Mouse (Mus musculus) lung, embryonic 14.5 days (tissue): ENCODE results near the gene Ska2. TPM values are rescaled to one million over a fixed set of nuclear protein-coding genes. Genes with fewer than 3 reads are reported as not detected.

ENCODE experiments used
- ATAC-seq: fragments of 200-750 bp; cut with Nextera tagmentation; 2 replicates; pipeline ENCODE4 v1.8.0; 2017; ENCODE audit warnings: mild to moderate bottlenecking, moderate TSS enrichment, moderate library complexity; ENCODE audit not compliant: insufficient read depth
- DNase-seq: peaks from one replicate; pipeline ENCODE4 v3.0.0-alpha.2; 2015
- H3K27ac ChIP-seq: fragments of 300-500 bp; sonication (generic); 2 replicates; pipeline ENCODE4 v1.5.1; 2014; ENCODE audit warnings: low read depth, mild to moderate bottlenecking, moderate library complexity
- H3K27me3 ChIP-seq: fragments of 300-500 bp; sonication (generic); 2 replicates; pipeline ENCODE4 v1.6.1; 2014; ENCODE audit warnings: low read length, control low read depth; ENCODE audit not compliant: insufficient read depth
- H3K36me3 ChIP-seq: fragments of 300-500 bp; sonication (generic); 2 replicates; pipeline ENCODE4 v1.6.1; 2014; ENCODE audit warnings: control low read depth; ENCODE audit not compliant: insufficient read depth
- H3K4me1 ChIP-seq: fragments of 300-500 bp; sonication (generic); 2 replicates; pipeline ENCODE4 v1.6.1; 2014; ENCODE audit warnings: antibody characterized with exemption, control low read depth; ENCODE audit not compliant: insufficient read depth
- H3K4me2 ChIP-seq: fragments of 300-500 bp; sonication (generic); 2 replicates; pipeline ENCODE4 v1.6.1; 2014; ENCODE audit warnings: mild to moderate bottlenecking
- H3K4me3 ChIP-seq: fragments of 300-500 bp; sonication (generic); 2 replicates; pipeline ENCODE4 v1.5.1; 2014; ENCODE audit warnings: low read depth, low read length
- H3K9ac ChIP-seq: fragments of 300-500 bp; sonication (generic); 2 replicates; pipeline ENCODE4 v1.6.1; 2014
- H3K9me3 ChIP-seq: fragments of 300-500 bp; sonication (generic); 2 replicates; pipeline ENCODE4 v1.6.1; 2016; ENCODE audit warnings: low read depth, low read length, control low read depth
- CTCF ChIP-seq: IDR thresholded peaks from 2 replicates; pipeline ENCODE4 v1.5.1; 2016; ENCODE audit warnings: antibody characterized with exemption, low read depth
- WGBS: fragments of 180-500 bp; shearing (Covaris S2); extraction: QIAGEN DNeasy Blood & Tissue Kit; methylation state at CpG from one replicate; pipeline ENCODE4 v1.1.7; 2014; 5-methylcytosine and 5-hydroxymethylcytosine counted together
- polyA plus RNA-seq: library from polyadenylated mRNA; unstranded; fragments of >200 nt; fragmentation: Nextera tagmentation; extraction: Ambion mirVana; gene quantifications from 2 replicates; pipeline ENCODE4 v1.2.1, GENCODE M21; 2014

Ska2 gene
- polyA plus RNA-seq, 1 experiment from 2014 or later, result 81.7 TPM

- H3K27me3 ChIP-seq, result no peaks in the 10 kb centered on the region
- peak; percentile 96 for ATAC-seq
- no peak for TF ChIP-seq CTCF
- H3K4me2 ChIP-seq, result peak within 1 kb of the TSS; percentile 96
- H3K36me3 ChIP-seq, result peaks cover 56% of the 10 kb centered on the region
- peak within 1 kb of the TSS; percentile 91 for H3K9ac ChIP-seq
- no peaks in the 10 kb centered on the region for H3K9me3 ChIP-seq
- WGBS, result 1% methylated on average over 43 of the region's 43 CpGs
- peak within 1 kb of the TSS; percentile 68; the same call in 1 of the 2 replicates for H3K27ac ChIP-seq
- peaks cover 13% of the 10 kb centered on the region for H3K4me1 ChIP-seq
- peak within 1 kb of the TSS; percentile 97 for H3K4me3 ChIP-seq
- peak; percentile 93 for DNase-seq
Observed at GRCm38 (mm10) chr11:87086290-87086984, 22.6 kb upstream of the Ska2 start, which contains the start of gene Smg8. Smg8 (minus strand) TSS chr11:87086774.

- peaks cover 56% of the 10 kb centered on the region for H3K36me3 ChIP-seq
- peak overlapping the region; percentile 96 for H3K4me2 ChIP-seq
- H3K9ac ChIP-seq, result peak overlapping the region; percentile 91
- peak overlapping the region; percentile 68; the same call in 1 of the 2 replicates for H3K27ac ChIP-seq
- H3K27me3 ChIP-seq, result no peaks in the 10 kb centered on the region
- peaks cover 13% of the 10 kb centered on the region for H3K4me1 ChIP-seq
- WGBS, result 60% methylated on average over 2 of the region's 2 CpGs
- ATAC-seq (no peak), DNase-seq (no peak)
- H3K9me3 ChIP-seq, result no peaks in the 10 kb centered on the region
- peak overlapping the region; percentile 97 for H3K4me3 ChIP-seq
- no peak for TF ChIP-seq CTCF
Observed at GRCm38 (mm10) chr11:87087142-87087541, 21.9 kb upstream of the Ska2 start.

GRCm38 (mm10) chr11:87108409-87108754 lies 652 bp upstream of the Ska2 start, which contains the start of gene Prr11:
Prr11 (minus strand) TSS chr11:87108708.
- WGBS, result under 1% methylated on average over 14 of the region's 14 CpGs
- no peak for DNase-seq
- Histone ChIP-seq H3K27me3 (no peaks in the 10 kb centered on the region), H3K4me3 (peak within 1 kb of the TSS; percentile 96), H3K36me3 (peaks cover 41% of the 10 kb centered on the region), H3K4me2 (peak within 1 kb of the TSS; percentile 80), H3K9me3 (no peaks in the 10 kb centered on the region), H3K27ac (peak within 1 kb of the TSS; percentile 98), H3K9ac (peak within 1 kb of the TSS; percentile 99), H3K4me1 (peaks cover 8% of the 10 kb centered on the region; the same call in 1 of the 2 replicates)
- no peak for ATAC-seq
- TF ChIP-seq CTCF, result no peak

GRCm38 (mm10) chr11:87109519-87110171 lies 611 bp downstream of the Ska2 start:
- WGBS, result under 1% methylated on average over 42 of the region's 42 CpGs

GRCm38 (mm10) chr11:87110172-87110909 lies 1.3 kb downstream of the Ska2 start:
- TF ChIP-seq CTCF, result no peak
- Histone ChIP-seq H3K9me3 (no peaks in the 10 kb centered on the region), H3K4me1 (peaks cover 8% of the 10 kb centered on the region; the same call in 1 of the 2 replicates), H3K9ac (peak overlapping the region; percentile 99), H3K4me3 (peak overlapping the region; percentile 96), H3K27ac (peak overlapping the region; percentile 98), H3K36me3 (peaks cover 41% of the 10 kb centered on the region), H3K4me2 (peak overlapping the region; percentile 80), H3K27me3 (no peaks in the 10 kb centered on the region)
- no peak for ATAC-seq
- DNase-seq, result no peak
- under 1% methylated on average over 9 of the region's 9 CpGs for WGBS

More at GRCm38 (mm10) chr11:87109519-87110171, 611 bp downstream of the Ska2 start:
- Histone ChIP-seq H3K27me3 (no peaks in the 10 kb centered on the region), H3K4me3 (peak overlapping the region; percentile 96), H3K9me3 (no peaks in the 10 kb centered on the region), H3K4me2 (peak overlapping the region; percentile 80), H3K36me3 (peaks cover 41% of the 10 kb centered on the region), H3K4me1 (peaks cover 8% of the 10 kb centered on the region; the same call in 1 of the 2 replicates), H3K27ac (peak overlapping the region; percentile 98), H3K9ac (peak overlapping the region; percentile 99)
- TF ChIP-seq CTCF, result no peak
- peak; percentile 68 for DNase-seq
- no peak for ATAC-seq

GRCm38 (mm10) chr11:87121864-87122263 lies 12.8 kb downstream of the Ska2 start:
- DNase-seq, result no peak
- H3K36me3 ChIP-seq, result peaks cover 70% of the 10 kb centered on the region
- H3K27ac ChIP-seq, result no peak overlapping the region
- H3K9me3 ChIP-seq, result no peaks in the 10 kb centered on the region
- no peak overlapping the region for H3K4me2 ChIP-seq
- H3K9ac ChIP-seq, result no peak overlapping the region
- no peak overlapping the region for H3K4me3 ChIP-seq
- no peaks in the 10 kb centered on the region for H3K27me3 ChIP-seq
- 66% methylated on average over 8 of the region's 8 CpGs for WGBS
- no peak for TF ChIP-seq CTCF
- H3K4me1 ChIP-seq, result no peaks in the 10 kb centered on the region
- ATAC-seq, result no peak
